Mouse (Mus musculus): ENCODE results near the gene Acnat1. TPM values are rescaled to one million over a fixed set of nuclear protein-coding genes. Genes with fewer than 3 reads are reported as not detected.
"Not testable (repeated sequence)": the region's sequence is repeated elsewhere in the genome, so short reads cannot be mapped to it uniquely, and the experiment has no call there.

Gene Acnat1
- total RNA-seq (2015) (not detected in 2 replicates), total RNA-seq (2017) (not detected in 2 replicates)

DNA sequence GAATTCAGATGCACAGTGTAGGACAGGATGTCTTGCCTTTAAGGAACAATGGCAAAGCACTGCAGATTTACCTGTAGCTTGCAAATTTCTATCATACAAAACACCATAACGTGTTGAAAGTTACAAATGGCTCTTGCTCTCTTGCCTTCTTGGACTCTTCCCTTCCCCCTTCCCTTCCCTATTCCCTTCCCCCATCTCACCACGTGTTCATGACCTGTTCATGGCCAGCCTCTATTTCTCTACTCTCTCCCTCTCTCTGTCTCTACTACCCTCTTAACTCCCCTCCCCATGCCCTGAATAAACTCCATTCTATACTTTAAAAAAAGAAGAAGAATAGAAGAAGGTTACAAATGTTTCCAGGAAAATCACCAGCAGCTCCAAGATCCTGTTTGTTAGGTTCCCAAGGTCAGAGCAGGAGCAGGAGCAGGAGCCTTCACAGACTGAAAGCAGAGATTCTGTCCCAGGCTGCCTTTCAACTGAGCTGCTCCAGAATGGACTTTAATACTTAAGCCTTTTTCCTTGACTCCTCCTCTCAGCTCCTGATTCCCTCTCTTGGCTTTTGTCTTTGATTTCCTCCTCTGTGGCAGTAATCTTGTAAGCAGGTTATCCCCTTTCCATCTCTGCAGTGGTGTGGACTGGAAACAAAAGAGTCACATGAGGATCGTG lies at the start of gene Acnat1:
Gene Acnat1, minus strand, starts transcription at position 478 of the 666 bp plus-strand sequence.
- ATAC-seq (replicated peaks; ENCODE audit: poor library complexity) = no peak

DNA sequence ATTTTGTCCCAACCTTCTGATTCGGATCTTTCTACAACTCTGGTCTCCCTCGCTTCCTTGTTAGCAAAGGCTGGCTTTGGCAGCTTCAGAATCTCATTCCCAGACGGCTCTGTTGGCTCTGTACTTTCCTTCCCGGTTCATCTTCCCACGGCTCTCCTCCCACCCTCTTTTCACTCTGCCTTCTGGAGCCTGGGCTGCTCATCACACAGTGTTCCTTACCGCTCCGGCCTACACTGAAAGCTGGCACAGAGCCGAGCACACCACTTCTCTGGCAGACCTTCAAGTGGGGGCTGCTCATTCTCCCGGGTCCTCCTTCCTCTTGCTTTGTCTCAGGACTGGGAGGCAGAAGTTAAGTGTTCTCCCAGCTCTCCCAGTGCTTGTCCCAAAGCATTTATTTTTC lies 48.9 kb upstream of the Acnat1 start:
- no peak for ATAC-seq (replicated peaks; ENCODE audit: poor library complexity)

DNA sequence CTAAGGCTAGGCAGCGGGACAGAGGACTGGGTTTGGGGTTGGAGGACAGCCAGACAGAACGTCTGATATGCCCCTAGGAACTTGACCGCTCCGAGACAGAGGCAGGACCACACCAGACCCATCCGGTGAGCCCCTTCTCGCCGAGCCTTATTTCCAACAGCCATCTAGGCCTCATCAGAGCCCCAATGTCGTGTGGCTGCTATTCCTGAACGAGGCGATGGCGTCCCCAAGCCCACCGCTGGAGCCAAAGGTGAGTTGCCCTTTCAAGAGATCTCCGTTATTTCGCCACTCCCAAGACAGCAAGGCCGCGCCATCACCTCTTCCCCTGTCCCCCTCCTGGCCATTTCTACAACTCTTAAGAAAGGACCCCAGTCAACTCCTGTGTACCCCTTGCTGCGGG lies 47.6 kb upstream of the Acnat1 start:
- peak; percentile 40 for ATAC-seq (replicated peaks; ENCODE audit: poor library complexity)

DNA sequence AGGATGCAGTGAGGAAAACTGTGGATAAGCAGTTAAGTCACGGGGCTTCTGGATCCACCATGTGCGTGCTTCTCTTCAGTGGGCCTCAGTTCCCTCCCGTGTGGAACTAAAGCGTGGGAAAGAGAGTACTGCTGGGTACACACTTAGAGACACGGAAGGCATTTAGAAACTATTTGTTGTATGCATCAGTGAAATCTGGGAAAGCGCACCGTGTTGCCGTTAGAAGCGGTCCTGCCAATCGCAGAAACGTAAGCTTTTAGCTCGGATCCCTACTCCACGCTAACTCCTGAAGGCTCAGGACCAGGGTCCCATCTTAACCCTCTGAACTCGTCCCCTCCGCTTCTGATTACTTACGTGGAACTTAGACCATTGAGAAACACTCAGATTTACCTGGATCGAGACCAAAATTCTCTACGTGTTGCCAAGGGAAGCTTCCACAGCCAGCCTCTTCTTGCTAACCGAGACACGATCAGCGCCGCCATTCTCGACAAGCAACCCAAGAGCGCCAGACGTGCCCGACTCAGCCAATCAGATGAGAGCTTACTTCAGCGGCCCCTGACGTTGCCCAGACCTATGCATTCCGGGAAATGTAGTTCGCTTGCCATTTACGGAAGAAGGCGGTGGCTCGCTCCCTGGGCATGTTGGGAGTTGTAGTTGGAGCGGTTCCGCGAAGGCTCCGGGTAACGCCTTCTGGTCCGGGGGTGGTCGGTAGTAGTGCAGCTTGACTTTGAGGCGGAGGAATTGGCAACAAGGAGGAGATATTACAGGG lies 47.0 kb upstream of the Acnat1 start, which contains the start of the genes Mrpl50 and Zfp189:
Gene Mrpl50, minus strand, starts transcription at position 522 of the 769 bp plus-strand sequence.
Gene Zfp189, plus strand, starts transcription at position 605 of the 769 bp plus-strand sequence.
- peak; percentile 91 for ATAC-seq (replicated peaks; ENCODE audit: poor library complexity)

DNA sequence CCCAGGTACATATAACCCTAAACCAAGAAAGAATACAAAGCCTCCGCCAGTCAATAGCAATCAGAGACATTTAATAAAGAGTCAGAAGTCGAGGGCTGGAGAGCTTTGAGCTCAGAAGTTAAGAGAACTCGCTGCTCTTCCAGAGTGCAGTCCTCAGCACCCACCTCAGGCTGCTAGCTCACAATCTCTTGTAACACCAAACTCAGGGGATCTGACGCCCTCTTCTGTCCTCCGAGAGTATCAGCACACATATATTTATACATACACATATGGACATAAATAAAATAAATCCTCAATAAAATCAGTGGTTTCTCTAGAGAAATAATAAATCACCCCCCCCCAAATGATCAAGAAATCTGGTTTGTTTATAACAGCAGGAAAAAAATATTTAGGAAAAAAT lies 45.8 kb upstream of the Acnat1 start:
- peak; percentile 40 for ATAC-seq (replicated peaks; ENCODE audit: poor library complexity)

DNA sequence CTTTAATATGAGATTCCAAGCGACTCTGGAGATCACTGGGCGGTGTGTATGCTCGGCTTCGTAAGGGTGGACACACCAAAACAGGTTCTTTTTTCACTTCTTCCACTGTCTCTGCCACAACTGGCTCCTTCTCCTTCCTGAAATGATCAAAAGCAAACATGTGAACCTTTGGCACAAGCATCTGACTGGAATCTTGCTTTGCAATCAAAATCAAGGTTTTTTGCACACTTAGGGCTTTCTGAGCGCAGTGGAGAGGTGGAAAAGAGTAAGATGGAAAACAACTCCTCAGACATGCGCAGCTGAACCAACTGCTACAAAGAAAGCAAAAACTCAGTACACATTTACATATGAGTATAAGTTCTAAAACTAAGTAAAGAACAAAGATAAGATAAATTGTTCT lies 40.7 kb upstream of the Acnat1 start:
- no peak for ATAC-seq (replicated peaks; ENCODE audit: poor library complexity)

DNA sequence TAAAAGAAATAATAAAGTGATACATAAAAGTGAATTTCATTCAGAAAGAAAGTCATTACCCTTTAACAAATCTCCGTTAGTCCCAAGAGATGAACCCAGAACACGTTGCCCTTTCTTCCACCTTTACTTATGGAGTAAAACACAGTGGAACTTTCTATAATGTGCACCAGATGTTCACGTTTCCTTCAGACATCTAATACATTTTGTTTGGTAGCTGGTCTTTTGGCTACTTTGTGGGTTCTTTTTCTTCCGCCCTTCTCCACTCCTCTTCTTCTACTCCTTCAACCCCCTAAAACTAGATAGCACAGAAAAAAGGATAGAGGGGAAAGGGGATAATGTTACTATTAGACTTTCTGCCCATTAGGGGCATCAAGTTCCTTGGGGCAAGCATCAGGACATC lies 38.9 kb upstream of the Acnat1 start:
- no peak for ATAC-seq (replicated peaks; ENCODE audit: poor library complexity)

DNA sequence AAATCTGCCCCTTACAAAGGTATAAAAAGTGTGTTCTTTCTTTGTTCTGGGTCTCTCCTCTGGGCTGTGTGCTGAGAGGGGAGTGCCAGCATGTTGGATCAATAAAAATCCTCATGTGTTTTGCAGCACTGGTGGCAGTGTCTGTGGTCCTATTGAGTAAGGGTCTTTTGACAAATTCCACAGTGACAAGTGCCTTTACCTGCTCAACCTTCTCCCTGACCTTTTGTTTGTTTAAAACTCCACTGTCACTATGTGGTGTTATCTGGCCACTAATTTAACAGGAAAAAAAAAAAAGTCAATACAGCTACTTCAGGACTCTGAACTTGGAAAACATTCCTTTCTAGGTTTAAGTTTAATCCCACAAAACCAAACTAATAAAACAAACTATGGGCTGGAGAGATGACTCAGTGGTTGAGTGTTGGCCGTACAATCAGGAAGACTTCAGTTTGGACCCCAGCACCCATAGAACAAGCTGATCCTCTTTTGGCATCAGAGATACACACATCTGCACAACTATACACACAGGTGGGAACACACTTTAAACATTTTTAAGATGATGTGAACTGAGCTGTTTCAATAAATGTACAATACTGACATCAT lies 36.6 kb upstream of the Acnat1 start:
- not testable (repeated sequence) for ATAC-seq (replicated peaks; ENCODE audit: poor library complexity)

DNA sequence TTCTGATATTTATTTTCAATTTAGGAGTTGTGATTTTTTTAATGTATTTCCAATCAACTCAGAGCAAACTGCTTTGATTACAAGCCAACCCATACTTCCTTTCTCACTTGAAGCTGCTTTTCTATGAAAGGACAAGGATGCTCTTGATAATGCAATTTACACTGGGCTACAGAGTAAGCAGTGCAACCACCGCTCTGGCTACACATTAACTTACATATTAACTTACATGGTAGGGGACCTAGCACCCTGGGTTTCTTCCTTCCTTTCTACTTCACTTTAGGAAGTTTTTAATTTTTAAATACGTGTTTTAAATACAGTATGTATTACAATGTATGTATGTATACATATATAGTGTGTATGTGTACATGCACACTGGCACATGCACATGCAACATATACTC lies 35.5 kb upstream of the Acnat1 start:
- no peak for ATAC-seq (replicated peaks; ENCODE audit: poor library complexity)

DNA sequence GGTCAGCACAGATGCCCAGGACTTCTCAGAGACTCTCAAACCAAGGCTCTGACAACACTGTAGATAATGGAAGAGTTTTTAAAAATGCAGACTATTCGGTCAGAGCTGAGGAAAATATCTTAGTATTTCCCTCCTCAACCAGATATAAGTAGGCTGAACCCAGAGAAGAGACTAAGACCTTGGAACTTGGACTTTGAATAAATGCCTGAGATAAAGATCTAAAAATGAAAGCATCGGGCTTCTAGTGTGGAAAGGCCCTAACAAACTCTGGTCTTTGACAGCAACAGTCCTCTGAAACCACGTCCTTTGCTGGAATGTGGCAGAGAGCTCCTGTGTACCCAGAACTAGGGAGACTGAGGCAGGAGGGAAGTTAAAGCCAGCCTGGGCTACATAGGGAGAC lies 32.7 kb upstream of the Acnat1 start, which contains the start of gene Baat:
Gene Baat, minus strand, starts transcription at position 172 of the 400 bp plus-strand sequence.
- ATAC-seq (replicated peaks; ENCODE audit: poor library complexity) = no peak

DNA sequence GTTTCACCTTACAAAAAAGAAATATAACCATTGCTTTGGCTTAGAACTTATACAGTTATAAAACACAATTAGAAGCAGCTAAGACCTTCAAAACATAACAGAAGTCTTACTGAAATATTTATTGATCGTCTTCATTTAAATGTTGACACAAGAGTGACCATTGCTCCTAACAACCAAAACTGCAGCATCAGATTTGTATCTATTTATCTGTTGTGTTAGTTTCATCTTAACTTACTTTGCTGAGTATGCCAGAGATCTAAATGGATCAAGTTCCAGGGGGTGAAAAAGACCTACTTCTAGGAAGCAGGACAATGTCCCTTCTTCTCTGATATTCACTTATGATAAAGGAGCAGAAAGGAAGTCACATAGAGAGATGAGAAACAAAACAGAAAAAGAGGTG lies 29.9 kb upstream of the Acnat1 start:
- ATAC-seq (replicated peaks; ENCODE audit: poor library complexity) = no peak

DNA sequence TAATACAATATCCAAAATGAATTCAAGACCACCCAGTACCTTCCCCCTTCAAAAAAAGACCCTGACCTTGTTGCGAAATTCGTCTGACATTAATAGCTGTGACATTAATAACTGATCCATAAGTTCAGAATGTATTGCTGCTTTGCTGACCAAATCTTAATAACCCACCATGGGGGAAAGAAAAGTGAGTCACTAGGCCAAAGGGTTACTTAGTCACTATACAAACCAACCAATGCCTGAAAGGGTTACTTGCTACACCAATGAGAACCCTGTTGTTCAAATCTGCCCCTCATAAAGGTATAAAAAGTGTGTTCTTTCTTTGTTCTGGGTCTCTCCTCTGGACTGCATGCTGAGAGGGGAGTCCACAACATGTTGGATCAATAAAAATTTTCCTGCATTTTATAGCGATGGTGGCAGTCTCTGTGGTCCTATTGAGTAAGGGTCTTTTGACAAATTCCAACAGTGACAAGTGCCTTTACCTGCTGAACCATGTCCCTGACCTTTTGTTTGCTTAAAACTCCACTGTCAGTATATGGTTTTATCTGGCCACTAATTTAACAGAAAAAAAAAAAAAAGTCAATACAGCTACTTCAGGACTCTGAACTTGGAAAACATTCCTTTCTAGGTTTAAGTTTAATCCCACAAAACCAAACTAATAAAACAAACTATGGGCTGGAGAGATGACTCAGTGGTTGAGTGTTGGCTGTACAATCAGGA lies 12.4 kb upstream of the Acnat1 start:
- not testable (repeated sequence) for ATAC-seq (replicated peaks; ENCODE audit: poor library complexity)

DNA sequence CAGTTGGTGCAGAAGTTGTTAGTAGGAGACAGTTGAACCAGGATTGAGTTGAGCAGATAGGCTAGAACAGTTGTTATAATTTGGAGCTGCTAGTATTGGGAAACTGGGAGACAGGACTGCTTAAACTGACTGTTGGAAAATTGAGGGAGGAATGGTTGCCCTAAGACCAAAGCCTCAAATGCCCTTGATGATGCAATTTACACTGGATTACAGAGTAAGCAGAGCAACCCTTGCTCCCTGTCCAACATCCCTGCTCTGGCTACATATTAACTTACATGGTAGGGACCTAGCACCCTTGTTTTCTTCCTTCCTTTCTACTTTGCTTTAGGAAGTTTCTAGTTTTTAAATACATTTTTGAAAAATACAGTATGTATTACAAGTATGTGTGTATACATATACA lies 11.7 kb upstream of the Acnat1 start:
- ATAC-seq (replicated peaks; ENCODE audit: poor library complexity) = no peak

DNA sequence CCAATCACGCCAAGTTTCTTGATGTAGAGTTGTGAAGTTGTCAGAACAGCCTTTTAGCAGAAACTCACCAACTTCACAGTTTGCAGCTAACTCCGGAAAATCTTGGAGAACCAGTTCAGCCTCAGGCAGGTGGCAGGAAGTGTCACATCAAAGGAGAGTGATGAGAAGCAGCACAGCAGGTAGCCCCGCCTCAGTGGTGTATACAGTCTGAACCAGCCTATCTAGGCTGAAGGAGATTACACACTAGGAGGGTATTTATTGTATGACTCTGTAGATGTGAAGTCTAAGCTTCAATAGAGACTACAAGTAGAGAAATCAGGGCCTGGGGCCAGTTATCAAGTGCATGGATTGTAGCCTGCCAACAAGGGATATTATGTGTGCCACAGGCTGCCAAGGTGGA lies 7.2 kb upstream of the Acnat1 start:
- no peak for ATAC-seq (replicated peaks; ENCODE audit: poor library complexity)

DNA sequence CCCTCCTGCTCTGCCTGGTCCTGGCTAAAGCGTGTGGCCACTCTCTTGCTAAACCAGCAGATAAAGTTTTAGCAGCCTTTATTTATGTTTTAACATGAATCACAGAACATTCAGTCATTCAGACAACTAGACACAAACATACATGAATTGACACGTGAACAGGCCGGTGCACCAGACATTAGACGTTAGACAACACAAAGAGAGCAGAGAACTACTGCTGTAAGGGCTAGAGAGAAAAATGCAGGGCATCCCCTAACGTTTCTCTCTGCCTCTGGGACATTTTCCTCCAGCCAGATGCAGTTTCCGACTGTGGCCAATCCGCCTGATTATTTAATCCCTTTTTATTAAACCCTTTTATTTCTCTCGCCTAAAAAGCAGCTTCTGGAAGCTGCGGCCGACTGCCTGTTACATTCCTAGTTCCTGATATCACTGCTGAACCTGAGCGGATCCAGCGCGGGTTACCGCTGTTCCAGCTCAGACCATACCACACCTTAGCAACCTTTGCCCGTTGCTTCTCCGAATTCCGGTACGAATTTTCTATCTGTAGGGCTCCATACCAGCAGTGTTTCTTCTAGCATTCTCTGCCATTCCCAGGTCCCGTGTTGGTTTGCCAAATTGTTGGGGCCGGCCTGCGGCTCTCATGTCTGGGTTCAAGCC lies 6.5 kb upstream of the Acnat1 start:
- no peak for ATAC-seq (replicated peaks; ENCODE audit: poor library complexity)

DNA sequence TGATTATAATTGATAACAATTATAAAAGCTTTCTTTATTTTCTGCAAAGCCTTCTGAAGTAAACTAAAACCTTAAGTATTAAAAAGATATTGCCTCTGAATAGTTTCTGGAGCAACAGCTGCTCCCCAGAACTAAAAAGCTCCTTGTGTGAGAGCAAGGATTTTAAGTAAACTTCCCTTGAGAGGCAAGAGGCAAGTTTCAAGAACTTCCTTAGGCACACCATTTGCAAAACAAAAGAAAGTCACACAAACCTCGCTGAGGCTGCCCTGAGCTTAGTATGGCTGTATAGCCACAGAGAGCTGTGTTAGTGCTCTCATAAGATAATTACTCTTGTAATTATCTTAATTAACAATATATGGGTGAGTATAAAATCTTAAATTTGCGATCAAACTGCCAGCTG lies 5.3 kb upstream of the Acnat1 start:
- ATAC-seq (replicated peaks; ENCODE audit: poor library complexity) = not testable (repeated sequence)

DNA sequence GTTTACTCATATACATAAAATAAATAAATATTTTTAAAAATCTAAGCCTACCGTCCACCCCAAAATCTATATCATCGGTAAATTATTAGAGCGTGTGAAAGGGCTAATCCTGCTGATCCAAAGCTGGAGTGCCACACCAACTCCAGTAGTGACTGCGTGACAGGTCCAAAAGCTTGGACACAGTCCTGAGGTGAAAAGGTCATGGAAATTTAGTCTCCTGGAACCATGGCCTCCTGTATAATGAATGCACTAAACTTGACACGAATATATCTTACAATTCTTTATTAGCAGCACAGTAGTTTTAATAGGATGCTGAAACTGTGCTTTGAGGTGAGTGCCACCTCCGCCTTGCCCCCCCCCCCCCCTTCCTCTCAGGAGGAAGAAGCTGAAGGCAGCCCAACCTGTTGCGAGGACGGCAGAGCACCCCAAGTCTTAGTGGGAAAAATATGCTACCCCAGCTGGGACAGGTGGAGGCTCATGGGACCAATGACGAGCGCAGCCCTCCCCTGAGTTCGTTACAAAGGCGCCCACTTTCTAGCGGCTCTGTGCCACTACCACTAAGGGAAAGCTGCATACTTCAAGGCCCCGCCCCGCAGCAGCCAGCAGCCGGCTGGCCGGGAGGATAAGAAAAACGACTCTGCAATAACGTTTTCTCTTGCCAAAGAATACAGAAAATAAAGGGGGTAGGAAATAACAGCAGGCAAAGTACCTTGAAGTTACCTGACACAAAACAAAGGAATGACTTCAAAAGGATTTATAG lies 4.6 kb upstream of the Acnat1 start:
- ATAC-seq (replicated peaks; ENCODE audit: poor library complexity) = peak; percentile 97

DNA sequence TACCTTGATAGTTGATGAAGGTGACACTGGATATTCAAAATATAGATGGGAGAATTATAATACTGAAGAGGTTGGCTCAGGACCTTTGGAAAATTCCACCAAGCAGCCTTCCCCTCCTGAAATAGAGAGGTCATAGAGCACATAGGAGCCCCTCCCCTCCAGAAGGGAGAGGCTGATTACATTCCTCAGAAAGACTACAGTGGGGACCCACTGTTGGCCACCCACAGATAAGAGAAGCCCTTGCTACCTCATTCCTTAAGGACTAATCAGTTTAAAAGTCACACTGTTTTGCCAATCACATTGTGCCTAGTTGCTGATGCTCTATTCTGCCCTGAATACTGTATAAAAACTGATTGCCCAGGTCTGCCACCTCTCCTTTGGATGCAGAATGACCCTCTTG lies 871 bp upstream of the Acnat1 start:
- peak; percentile 30; the same call in 1 of the 2 replicates for ATAC-seq (replicated peaks; ENCODE audit: poor library complexity)

DNA sequence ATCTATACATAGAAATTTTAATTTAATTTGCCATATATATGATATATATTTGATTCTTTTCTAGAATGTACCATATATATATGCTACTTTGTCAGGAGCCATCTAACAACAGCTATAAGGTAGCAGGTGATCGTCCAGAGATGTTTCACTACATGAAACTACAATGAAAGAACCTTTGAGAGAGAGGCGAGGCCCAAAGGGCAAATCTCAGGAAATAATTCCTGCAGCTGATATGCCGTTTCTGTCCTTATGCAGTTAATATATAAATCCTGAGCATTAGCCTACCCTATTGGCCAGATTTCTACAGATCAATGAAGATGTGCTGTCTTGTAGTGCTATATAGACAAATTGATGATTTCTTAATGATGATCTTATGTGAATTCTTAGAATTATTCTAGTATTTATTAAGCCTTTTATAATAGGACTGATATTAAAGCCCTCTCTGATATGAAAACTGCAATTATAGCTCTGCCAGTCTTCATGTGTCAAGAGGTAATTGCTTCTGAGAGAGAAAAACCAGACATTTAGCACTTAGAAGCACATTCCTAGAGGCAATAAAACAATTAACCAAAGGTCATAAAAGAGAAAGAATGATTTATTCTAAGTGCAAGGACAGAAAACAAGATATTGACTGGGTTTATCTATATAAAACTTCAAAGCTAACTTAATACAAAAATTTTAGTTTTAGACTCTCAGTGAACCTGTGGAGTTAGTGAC lies 4.1 kb downstream of the Acnat1 start:
- ATAC-seq (replicated peaks; ENCODE audit: poor library complexity) = no peak
